Mouse (Mus musculus) T-cell, adult 2 months (primary cell): Measurements from ENCODE around the gene Defb9.
"Not testable (repeated sequence)": the region's sequence is repeated elsewhere in the genome, so short reads cannot be mapped to it uniquely, and the experiment has no call there.

Experiments
- DNase-seq: peaks from one replicate; pipeline ENCODE4 v3.0.0; 2022; ENCODE audit warnings: low spot score

The Defb9 gene

GRCm38 (mm10) chr8:21885321-21885720 is at the start of gene Defb9:
Defb9 (minus strand) TSS chr8:21885421.
- not testable (repeated sequence) for DNase-seq

DNA sequence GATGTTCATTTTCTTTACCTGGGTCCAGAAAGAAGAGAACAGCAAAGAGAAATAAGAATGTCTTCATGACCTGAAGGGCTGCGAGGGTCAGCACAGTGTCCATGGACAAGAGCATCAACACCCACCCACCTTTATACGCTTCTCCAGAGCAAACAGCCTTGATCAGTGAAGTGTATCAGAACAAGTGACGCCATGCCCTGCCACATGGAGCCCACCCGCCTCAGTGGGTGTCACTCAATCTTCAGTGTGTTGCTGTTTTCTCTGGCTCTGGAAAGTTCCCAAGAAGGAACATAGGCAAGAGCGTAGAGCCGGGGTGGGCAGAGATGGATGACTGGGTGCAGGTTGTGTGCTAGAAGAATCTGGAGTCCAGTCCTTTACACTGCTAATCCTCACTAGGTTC is 47.4 kb upstream of the Defb9 start, which contains the start of gene Defb15:
Gene Defb15, minus strand, starts transcription at position 101 of the 400 bp plus-strand sequence.
- DNase-seq: no peak

GRCm38 (mm10) chr8:21930754-21931153 is 45.5 kb upstream of the Defb9 start:
- not testable (repeated sequence) for DNase-seq

GRCm38 (mm10) chr8:21915625-21916024 is 30.4 kb upstream of the Defb9 start:
- DNase-seq: no peak

GRCm38 (mm10) chr8:21912554-21912953 is 27.3 kb upstream of the Defb9 start:
- DNase-seq: no peak

DNA sequence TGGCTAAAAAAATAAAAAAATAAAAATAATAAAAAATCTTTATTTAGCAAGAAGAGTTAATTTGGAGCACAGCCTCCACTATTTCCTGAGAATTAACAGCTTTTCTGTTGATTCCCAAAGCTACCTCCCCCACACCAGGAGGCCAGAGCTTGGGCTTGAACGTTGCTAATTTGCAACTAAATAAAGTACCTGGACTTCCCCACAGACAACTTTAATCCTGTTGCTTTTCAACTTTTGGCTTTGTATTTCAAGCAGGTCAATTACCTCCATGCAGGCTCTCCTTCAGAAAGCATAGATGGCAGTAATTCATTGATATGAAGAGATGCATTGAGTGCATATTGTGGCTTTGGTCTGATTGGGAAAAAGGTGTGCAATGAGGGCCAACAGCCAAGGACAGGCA is 26.7 kb upstream of the Defb9 start:
- DNase-seq: no peak

GRCm38 (mm10) chr8:21906290-21906689 is 21.1 kb upstream of the Defb9 start, which contains the start of gene Defb11:
Defb11 (minus strand) TSS chr8:21906412.
- DNase-seq: not testable (repeated sequence)

- DNase-seq: not testable (repeated sequence)
Measured at GRCm38 (mm10) chr8:21858586-21858985, 26.6 kb downstream of the Defb9 start, which contains the start of gene Defb10. Defb10 (plus strand) TSS chr8:21858901.
